ENCODE assay signal across 8 mouse cellular contexts in the genomic region with DNA sequence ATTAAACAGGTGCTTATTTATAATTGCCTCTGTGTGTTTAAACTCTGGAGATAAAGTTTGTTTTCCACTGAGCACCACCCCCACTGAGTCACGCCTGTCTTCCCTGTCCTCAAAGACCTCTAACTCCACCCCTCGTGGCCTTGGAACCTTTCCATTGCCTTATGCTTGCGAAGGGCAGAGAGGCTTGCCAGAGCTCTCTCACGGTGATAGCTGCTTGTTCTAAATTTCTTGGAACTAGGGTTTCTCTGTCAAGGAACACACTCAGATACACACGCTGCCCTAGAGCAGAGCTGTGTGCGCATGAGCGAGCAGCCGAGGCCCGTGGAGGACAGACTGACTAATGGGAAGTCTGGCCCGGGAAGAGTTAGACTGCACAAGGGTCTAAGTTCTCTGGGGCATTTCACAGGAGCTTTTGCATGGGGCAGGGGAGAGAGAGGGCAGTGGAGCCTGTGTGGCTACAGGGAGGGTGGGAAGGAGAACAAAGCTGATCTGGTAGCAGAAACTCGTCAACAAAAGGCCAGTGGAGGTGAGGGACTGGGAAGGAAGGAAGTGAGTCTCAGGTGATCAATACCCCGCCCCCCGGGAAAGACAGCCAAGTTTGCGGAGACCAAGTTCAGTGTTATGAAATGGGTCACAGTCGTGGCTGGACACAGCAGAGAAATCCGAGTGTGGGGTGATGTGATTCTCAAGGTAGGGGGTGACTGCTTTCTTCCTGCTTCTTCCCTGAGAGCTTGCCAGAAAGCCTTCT. TPM values are rescaled to one million over a fixed set of nuclear protein-coding genes. Genes with fewer than 3 reads are reported as not detected.
DNase-seq lines count a peak whose midpoint lies in the region; ATAC-seq lines count a peak whose summit lies in the region.

No protein-coding gene starts in this region.

- H3K27me3 ChIP-seq in neural tube, embryonic 15.5 days (replicated peaks) = no peaks in the 10 kb centered on the region
- H3K27me3 ChIP-seq in kidney, embryonic 15.5 days = no peaks in the 10 kb centered on the region

- H3K27ac ChIP-seq in neural tube, embryonic 15.5 days (replicated peaks) = no peak overlapping the region
- peak overlapping the region; percentile 77 for H3K27ac ChIP-seq in kidney, embryonic 15.5 days

- no peak overlapping the region for H3K4me2 ChIP-seq in neural tube, embryonic 15.5 days
- peak overlapping the region; percentile 27; the same call in 1 of the 2 replicates for H3K4me2 ChIP-seq in kidney, embryonic 15.5 days

- H3K4me1 ChIP-seq in neural tube, embryonic 15.5 days = 0 out of 2 replicates have a peak, but pooled peaks cover 4% of the 10 kb centered on the region
- H3K4me1 ChIP-seq in kidney, embryonic 15.5 days = peaks cover 35% of the 10 kb centered on the region

- ATAC-seq in neural tube, embryonic 15.5 days (ENCODE audit: low FRiP score) = 0 out of 2 replicates have a peak, but pooled peaks have one; percentile 35
- peak; percentile 82 for ATAC-seq in kidney, embryonic 15.5 days (replicated peaks; ENCODE audit: low FRiP score)

- H3K4me3 ChIP-seq in neural tube, embryonic 15.5 days (replicated peaks) = no peak overlapping the region
- no peak overlapping the region for H3K4me3 ChIP-seq in kidney, embryonic 15.5 days (replicated peaks)

- no peak for DNase-seq in neural tube, embryonic 10.5 days (ENCODE audit: extremely low spot score, low spot score)
- peak; percentile 96 for DNase-seq in adrenal gland, postnatal 14 days
- peak; percentile 93 for DNase-seq in heart, adult 18-20 months
- DNase-seq in ovary, postnatal 14 days (ENCODE audit: low spot score) = peak; percentile 60
- DNase-seq in right cerebral cortex, adult 2 months (ENCODE audit: low spot score in 2 of 2) = no peak
- DNase-seq in frontal cortex, postnatal 10 days (ENCODE audit: low spot score in 2 of 2) = no peak

- H3K9ac ChIP-seq in neural tube, embryonic 15.5 days (replicated peaks) = no peak overlapping the region
- no peak overlapping the region for H3K9ac ChIP-seq in kidney, embryonic 15.5 days

- 64% methylated on average over 16 of the region's 16 CpGs for WGBS in neural tube, embryonic 15.5 days
- 32% methylated on average over 16 of the region's 16 CpGs for WGBS in kidney, embryonic 15.5 days

- no peaks in the 10 kb centered on the region for H3K9me3 ChIP-seq in neural tube, embryonic 15.5 days (replicated peaks)
- no peaks in the 10 kb centered on the region for H3K9me3 ChIP-seq in kidney, embryonic 15.5 days (replicated peaks)

- no peaks in the 10 kb centered on the region for H3K36me3 ChIP-seq in neural tube, embryonic 15.5 days
- H3K36me3 ChIP-seq in kidney, embryonic 15.5 days = no peaks in the 10 kb centered on the region

RNA-seq across cellular contexts. Expression of a gene that starts 51.1 kb away (rescaled TPM):
- polyA plus RNA-seq in neural tube, embryonic 15.5 days (2015; fragmentation: Nextera tagmentation; extraction: Ambion mirVana) = 35.2 and 37.4 TPM in 2 replicates
- 33.2 and 35.1 TPM in 2 replicates for total RNA-seq in adrenal gland, postnatal 14 days (2021)
- 10 to 100 TPM; 26.7 to 27.6 TPM for total RNA-seq in heart, adult 18-20 months (2021)
- polyA plus RNA-seq in kidney, embryonic 15.5 days (2015; fragmentation: Nextera tagmentation; extraction: Ambion mirVana) = 28.6 and 32.8 TPM in 2 replicates

Comparison
In these comparisons a context has a peak if more than half of its experiments do, and no peak if none do; other contexts are left out.
1. DNase-seq: peak in adrenal gland, postnatal 14 days (single experiment), heart, adult 18-20 months (2 of 2) and ovary, postnatal 14 days (single experiment); none in neural tube, embryonic 10.5 days (single experiment), right cerebral cortex, adult 2 months (0 of 2) and frontal cortex, postnatal 10 days (0 of 2).